Mouse (Mus musculus): ENCODE results near the gene A730049H05Rik. TPM values are rescaled to one million over a fixed set of nuclear protein-coding genes. Genes with fewer than 3 reads are reported as not detected.

A730049H05Rik gene
- total RNA-seq (2021): under 1 TPM; 0.15 to 0.27 TPM
- long read RNA-seq, experiment 1, partial matches to known transcripts: 0 of 1 reads
- long read RNA-seq, experiment 1, other reads (novel, unspliced or antisense): 1 of 1 reads
- long read RNA-seq, experiment 2, partial matches to known transcripts: 0 of 1 reads
- long read RNA-seq, experiment 2, other reads (novel, unspliced or antisense): 0 of 1 reads

- Histone ChIP-seq H3K27ac (no peak within 1 kb of the TSS), H3K4me3 (no peak within 1 kb of the TSS)
- DNase-seq (ENCODE audit: low spot score in 2 of 2): no peak
- TF ChIP-seq CTCF (conservative IDR thresholded peaks at IDR 0.05): no peak
Measured at GRCm38 (mm10) chr6:92816311-92816751, at the start of gene A730049H05Rik. Gene A730049H05Rik (plus strand): TSS chr6:92816478.

GRCm38 (mm10) chr6:92776356-92776755 is 39.9 kb upstream of the A730049H05Rik start:
- no peak overlapping the region for H3K27ac ChIP-seq
- no peak overlapping the region for H3K4me3 ChIP-seq
- peak; percentile 17 to 51 for DNase-seq (ENCODE audit: low spot score in 2 of 2)
- peak; percentile 92 for TF ChIP-seq CTCF (conservative IDR thresholded peaks at IDR 0.05)

- Histone ChIP-seq H3K27ac (no peak overlapping the region), H3K4me3 (no peak overlapping the region)
- DNase-seq (ENCODE audit: low spot score in 2 of 2): no peak
- TF ChIP-seq CTCF (conservative IDR thresholded peaks at IDR 0.05): no peak
Measured at GRCm38 (mm10) chr6:92779140-92779934, 36.9 kb upstream of the A730049H05Rik start.

- H3K27ac ChIP-seq: no peak overlapping the region
- TF ChIP-seq CTCF (conservative IDR thresholded peaks at IDR 0.05): no peak
Measured at GRCm38 (mm10) chr6:92779935-92780205, 36.4 kb upstream of the A730049H05Rik start.

GRCm38 (mm10) chr6:92781446-92781845 is 34.8 kb upstream of the A730049H05Rik start:
- DNase-seq (ENCODE audit: low spot score in 2 of 2): no peak
- TF ChIP-seq CTCF (conservative IDR thresholded peaks at IDR 0.05): no peak
- no peak overlapping the region for H3K27ac ChIP-seq
- H3K4me3 ChIP-seq: no peak overlapping the region

More at GRCm38 (mm10) chr6:92779935-92780205, 36.4 kb upstream of the A730049H05Rik start:
- no peak overlapping the region for H3K4me3 ChIP-seq
- DNase-seq (ENCODE audit: low spot score in 2 of 2): no peak

- peak; percentile 93 for TF ChIP-seq CTCF (conservative IDR thresholded peaks at IDR 0.05)
- DNase-seq (ENCODE audit: low spot score in 2 of 2): peak; percentile 30 to 70
- no peak overlapping the region for H3K4me3 ChIP-seq
- no peak overlapping the region for H3K27ac ChIP-seq
Measured at GRCm38 (mm10) chr6:92784782-92785181, 31.5 kb upstream of the A730049H05Rik start.

- H3K4me3 ChIP-seq: peak overlapping the region; percentile 42
- no peak for TF ChIP-seq CTCF (conservative IDR thresholded peaks at IDR 0.05)
- H3K27ac ChIP-seq: peak overlapping the region; percentile 43; the same call in 1 of the 2 replicates
- no peak for DNase-seq (ENCODE audit: low spot score in 2 of 2)
Measured at GRCm38 (mm10) chr6:92786701-92787375, 29.4 kb upstream of the A730049H05Rik start.

GRCm38 (mm10) chr6:92787376-92787712 is 28.9 kb upstream of the A730049H05Rik start:
- Histone ChIP-seq H3K27ac (no peak overlapping the region), H3K4me3 (peak overlapping the region; percentile 42)
- peak; percentile 85 for TF ChIP-seq CTCF (conservative IDR thresholded peaks at IDR 0.05)
- peak; percentile 82 to 95 for DNase-seq (ENCODE audit: low spot score in 2 of 2)

- no peak overlapping the region for H3K4me3 ChIP-seq
- DNase-seq (ENCODE audit: low spot score in 2 of 2): no peak
- TF ChIP-seq CTCF (conservative IDR thresholded peaks at IDR 0.05): no peak
Measured at GRCm38 (mm10) chr6:92793804-92794203, 22.5 kb upstream of the A730049H05Rik start.

GRCm38 (mm10) chr6:92801462-92801861 is 14.8 kb upstream of the A730049H05Rik start:
- no peak overlapping the region for H3K27ac ChIP-seq
- DNase-seq (ENCODE audit: low spot score in 2 of 2): no peak
- TF ChIP-seq CTCF (conservative IDR thresholded peaks at IDR 0.05): no peak

More at GRCm38 (mm10) chr6:92793804-92794203, 22.5 kb upstream of the A730049H05Rik start:
- H3K27ac ChIP-seq: no peak overlapping the region

GRCm38 (mm10) chr6:92802421-92802820 is 13.9 kb upstream of the A730049H05Rik start:
- Histone ChIP-seq H3K4me3 (no peak overlapping the region), H3K27ac (no peak overlapping the region)
- no peak for DNase-seq (ENCODE audit: low spot score in 2 of 2)
- TF ChIP-seq CTCF (conservative IDR thresholded peaks at IDR 0.05): no peak

More at GRCm38 (mm10) chr6:92801462-92801861, 14.8 kb upstream of the A730049H05Rik start:
- no peak overlapping the region for H3K4me3 ChIP-seq

GRCm38 (mm10) chr6:92803213-92803612 is 13.1 kb upstream of the A730049H05Rik start:
- H3K4me3 ChIP-seq: no peak overlapping the region
- DNase-seq (ENCODE audit: low spot score in 2 of 2): peak in 1 of 2 experiments; percentile 8
- peak overlapping the region; percentile 2; the same call in 1 of the 2 replicates for H3K27ac ChIP-seq
- no peak for TF ChIP-seq CTCF (conservative IDR thresholded peaks at IDR 0.05)
